Mouse (Mus musculus): ENCODE measurements around the gene Birc2. TPM values are rescaled to one million over a fixed set of nuclear protein-coding genes. Genes with fewer than 3 reads are reported as not detected.

The Birc2 gene
- total RNA-seq, 1 experiment from 2014 or later, result 107 TPM

DNA sequence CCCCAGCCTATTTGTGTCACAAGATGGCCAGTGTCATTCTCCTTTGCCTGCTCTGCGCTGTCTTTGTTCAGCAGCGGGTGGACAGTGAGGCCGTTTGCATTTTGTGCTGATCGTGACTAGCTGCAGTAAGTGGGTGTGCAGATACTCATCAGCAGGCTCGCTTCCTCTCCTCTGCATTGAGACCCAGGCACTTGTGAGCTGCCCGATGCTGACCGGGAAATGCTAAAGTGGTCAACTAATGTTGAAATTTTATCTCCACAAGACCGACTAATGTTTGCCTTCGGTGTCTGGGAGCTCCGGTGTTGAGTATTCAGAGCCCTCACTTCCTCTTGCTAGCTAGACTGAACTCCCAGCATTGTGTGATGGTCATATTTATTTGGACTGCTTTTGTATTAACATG lies 62.3 kb downstream of the Birc2 start:
- no peak for ATAC-seq (replicated peaks in 1 of 2; ENCODE audit: insufficient read depth in 1 of 2, low FRiP score in 2 of 2, low TSS enrichment in 1 of 2, low read depth in 1 of 2, poor library complexity in 2 of 2, severe bottlenecking in 2 of 2)

DNA sequence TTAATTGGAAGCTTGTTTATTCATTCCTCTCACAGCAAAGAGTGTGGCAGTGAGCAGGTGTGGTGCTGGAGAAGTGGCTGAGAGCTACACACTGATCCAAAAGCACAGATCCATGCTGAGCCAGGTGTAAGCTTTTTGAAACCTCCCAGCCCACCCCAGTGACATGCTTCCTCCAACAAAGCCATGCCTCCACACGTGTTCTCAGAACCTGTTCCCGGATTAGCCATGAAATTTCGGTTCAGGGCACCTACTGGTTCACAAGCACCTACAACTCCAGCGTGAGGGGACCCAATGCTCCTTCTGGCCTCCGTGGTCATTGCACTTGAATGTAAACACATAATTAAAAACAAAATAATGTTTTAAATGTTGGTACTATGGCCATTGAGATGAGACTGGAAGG lies 63.2 kb downstream of the Birc2 start:
- no peak for ATAC-seq (replicated peaks in 1 of 2; ENCODE audit: insufficient read depth in 1 of 2, low FRiP score in 2 of 2, low TSS enrichment in 1 of 2, low read depth in 1 of 2, poor library complexity in 2 of 2, severe bottlenecking in 2 of 2)

DNA sequence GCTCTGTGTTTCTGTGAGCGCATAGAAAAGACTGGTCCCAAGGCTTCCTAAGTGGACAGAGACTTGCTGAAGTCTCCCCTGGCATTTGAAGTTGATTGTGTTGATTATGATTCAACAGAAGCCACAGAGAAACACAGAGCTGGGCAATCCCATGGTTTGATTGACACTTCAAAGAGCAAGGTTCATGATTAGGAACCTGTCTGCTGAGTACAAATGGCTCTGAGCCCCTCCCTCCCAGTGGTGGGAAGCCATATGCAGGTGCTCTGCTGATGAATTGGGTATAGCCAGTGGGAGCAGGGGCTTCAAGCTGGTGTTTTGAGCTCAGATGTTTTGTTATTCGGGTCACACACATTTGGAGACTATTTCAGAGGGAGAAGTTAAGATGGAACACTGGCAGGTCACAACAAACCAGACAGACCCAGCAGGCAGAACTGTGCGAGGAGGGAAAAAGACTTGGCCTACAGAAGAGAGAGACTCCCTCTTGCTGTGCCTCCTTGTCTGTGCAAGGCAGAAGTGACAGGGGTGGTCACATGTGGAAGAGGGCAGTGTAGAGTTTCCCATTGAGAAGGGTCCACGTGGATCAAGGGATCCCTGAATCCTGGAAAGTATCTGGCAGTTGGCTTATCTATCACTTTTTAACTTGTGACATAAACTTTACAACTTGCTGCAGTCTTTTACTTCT lies 64.0 kb downstream of the Birc2 start:
- ATAC-seq (replicated peaks in 1 of 2; ENCODE audit: insufficient read depth in 1 of 2, low FRiP score in 2 of 2, low TSS enrichment in 1 of 2, low read depth in 1 of 2, poor library complexity in 2 of 2, severe bottlenecking in 2 of 2), result no peak

DNA sequence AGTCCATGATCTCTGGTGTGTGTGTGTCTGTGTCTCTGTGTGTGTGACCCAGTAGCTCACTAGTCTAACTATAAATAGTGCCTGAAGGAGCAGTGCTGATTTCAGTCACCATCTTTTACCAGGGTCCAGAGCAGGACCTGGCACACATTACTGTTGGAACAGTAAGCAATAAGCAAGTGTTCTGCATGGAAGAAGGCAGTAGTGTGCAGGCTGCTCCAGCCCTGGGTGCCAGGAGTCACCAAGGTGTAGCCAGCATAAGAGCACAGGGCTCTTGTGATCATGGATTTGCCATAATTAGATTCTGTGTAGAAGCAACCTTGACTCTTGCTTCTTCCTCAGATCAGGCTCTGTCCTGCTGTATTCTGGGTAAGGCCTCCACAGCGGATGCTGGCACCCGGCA lies 64.5 kb downstream of the Birc2 start:
- ATAC-seq (replicated peaks in 1 of 2; ENCODE audit: insufficient read depth in 1 of 2, low FRiP score in 2 of 2, low TSS enrichment in 1 of 2, low read depth in 1 of 2, poor library complexity in 2 of 2, severe bottlenecking in 2 of 2), result no peak

DNA sequence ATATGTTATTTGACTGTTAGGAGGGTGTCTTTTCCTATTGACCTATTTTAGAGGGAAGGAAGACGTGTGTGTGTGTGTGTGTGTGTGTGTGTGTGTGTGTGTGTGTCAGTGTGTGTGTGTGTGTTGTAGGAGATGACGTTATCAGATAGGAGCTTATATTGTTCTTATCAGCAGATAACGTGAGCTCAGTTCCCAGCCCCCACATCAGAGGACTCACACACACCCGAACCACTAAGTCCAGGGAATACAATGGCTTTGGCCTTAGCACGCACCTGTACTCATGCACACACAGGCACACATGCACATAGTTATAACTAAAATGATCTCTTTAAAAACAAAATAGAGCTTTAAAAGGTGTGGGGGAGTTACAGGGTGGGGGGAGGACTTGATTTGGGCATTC lies 67.4 kb downstream of the Birc2 start:
- no peak for ATAC-seq (replicated peaks in 1 of 2; ENCODE audit: insufficient read depth in 1 of 2, low FRiP score in 2 of 2, low TSS enrichment in 1 of 2, low read depth in 1 of 2, poor library complexity in 2 of 2, severe bottlenecking in 2 of 2)

DNA sequence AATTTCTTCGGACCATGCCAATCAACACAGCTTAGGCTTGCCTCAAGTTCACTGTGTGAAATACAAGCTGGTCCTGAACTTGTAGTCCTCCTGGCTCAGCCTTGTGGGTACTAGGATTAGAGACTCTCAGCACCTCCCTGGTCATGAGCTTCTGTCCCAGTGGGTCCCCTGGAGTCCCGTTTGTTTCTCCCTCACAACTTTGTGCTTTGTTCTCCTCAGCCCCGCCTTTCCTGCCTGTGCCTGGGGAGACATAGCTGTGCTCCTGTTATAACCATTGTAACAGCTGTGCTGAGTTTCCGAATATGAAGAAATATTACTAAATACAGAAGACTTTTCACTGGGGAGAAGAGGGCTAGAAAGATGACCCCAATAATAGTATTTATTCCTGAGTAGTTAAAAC lies 67.8 kb downstream of the Birc2 start:
- no peak for ATAC-seq (replicated peaks in 1 of 2; ENCODE audit: insufficient read depth in 1 of 2, low FRiP score in 2 of 2, low TSS enrichment in 1 of 2, low read depth in 1 of 2, poor library complexity in 2 of 2, severe bottlenecking in 2 of 2)

Other genes with a start within 250 kb of the Birc2 start
- gene Mmp20, start 208.8 kb downstream of the Birc2 start, total RNA-seq (2017), result not detected in 2 replicates
- gene Mmp7, start 145.0 kb downstream of the Birc2 start, total RNA-seq (2017), result not detected in 2 replicates
- 185 and 188 TPM in 2 replicates for gene Tmem123, start 73.0 kb downstream of the Birc2 start, total RNA-seq (2017)
- 87.4 and 95.3 TPM in 2 replicates for gene Birc3, start 36.1 kb upstream of the Birc2 start, total RNA-seq (2017)
- 0.69 and 1.8 TPM in 2 replicates for gene Yap1, start 167.5 kb upstream of the Birc2 start, total RNA-seq (2017)
- 0.99 and 1.0 TPM in 2 replicates for gene Cfap300, start 205.8 kb upstream of the Birc2 start, total RNA-seq (2017)